Mouse (Mus musculus): ENCODE data around the gene Sycp1. TPM values are rescaled to one million over a fixed set of nuclear protein-coding genes. Genes with fewer than 3 reads are reported as not detected.
A peak's percentile ranks its signal among the peaks of the same experiment; 100 is the strongest.

The Sycp1 gene
- total RNA-seq (2022) = not detected

GRCm38 (mm10) chr3:102935451-102936354, at the start of gene Sycp1:
Sycp1 (minus strand) TSS chr3:102936100.
- DNase-seq (ENCODE audit: low spot score) = no peak

GRCm38 (mm10) chr3:102980349-102980736, 44.4 kb upstream of the Sycp1 start:
- no peak for DNase-seq (ENCODE audit: low spot score)

GRCm38 (mm10) chr3:102979550-102980348, 43.8 kb upstream of the Sycp1 start:
- DNase-seq (ENCODE audit: low spot score) = no peak

GRCm38 (mm10) chr3:102976906-102977305, 41.0 kb upstream of the Sycp1 start:
- no peak for DNase-seq (ENCODE audit: low spot score)

- no peak for DNase-seq (ENCODE audit: low spot score)
Measured at GRCm38 (mm10) chr3:102970508-102970907, 34.6 kb upstream of the Sycp1 start.

GRCm38 (mm10) chr3:102970067-102970466, 34.2 kb upstream of the Sycp1 start:
- DNase-seq (ENCODE audit: low spot score) = no peak

GRCm38 (mm10) chr3:102964033-102964432, 28.1 kb upstream of the Sycp1 start, which contains the start of gene Nr1h5:
Nr1h5 (minus strand) TSS chr3:102964133.
- DNase-seq (ENCODE audit: low spot score) = no peak

GRCm38 (mm10) chr3:102955596-102955995, 19.7 kb upstream of the Sycp1 start:
- DNase-seq (ENCODE audit: low spot score) = no peak

GRCm38 (mm10) chr3:102955143-102955542, 19.2 kb upstream of the Sycp1 start:
- DNase-seq (ENCODE audit: low spot score) = no peak

GRCm38 (mm10) chr3:102954476-102954875, 18.6 kb upstream of the Sycp1 start:
- no peak for DNase-seq (ENCODE audit: low spot score)

GRCm38 (mm10) chr3:102946861-102947260, 11.0 kb upstream of the Sycp1 start:
- no peak for DNase-seq (ENCODE audit: low spot score)

GRCm38 (mm10) chr3:102946312-102946711, 10.4 kb upstream of the Sycp1 start:
- DNase-seq (ENCODE audit: low spot score) = no peak

- DNase-seq (ENCODE audit: low spot score) = no peak
Measured at GRCm38 (mm10) chr3:102938100-102938499, 2.2 kb upstream of the Sycp1 start.

GRCm38 (mm10) chr3:102899136-102899535, 36.8 kb downstream of the Sycp1 start:
- no peak for DNase-seq (ENCODE audit: low spot score)

- no peak for DNase-seq (ENCODE audit: low spot score)
Measured at GRCm38 (mm10) chr3:102880529-102880928, 55.4 kb downstream of the Sycp1 start.

- DNase-seq (ENCODE audit: low spot score) = no peak
Measured at GRCm38 (mm10) chr3:102848661-102849060, 87.2 kb downstream of the Sycp1 start.

GRCm38 (mm10) chr3:102842386-102842785, 93.5 kb downstream of the Sycp1 start:
- no peak for DNase-seq (ENCODE audit: low spot score)

- peak; percentile 82 for DNase-seq (ENCODE audit: low spot score)
Measured at GRCm38 (mm10) chr3:102803937-102804336, 132.0 kb downstream of the Sycp1 start.

GRCm38 (mm10) chr3:102787369-102787768, 148.5 kb downstream of the Sycp1 start:
- no peak for DNase-seq (ENCODE audit: low spot score)

- DNase-seq (ENCODE audit: low spot score) = no peak
Measured at GRCm38 (mm10) chr3:102782618-102783017, 153.3 kb downstream of the Sycp1 start, which contains the start of gene Tshb. Tshb (minus strand) TSS chr3:102782718.

GRCm38 (mm10) chr3:102773018-102773417, 162.9 kb downstream of the Sycp1 start:
- no peak for DNase-seq (ENCODE audit: low spot score)
